Mouse (Mus musculus): ENCODE measurements around the gene C1qa. TPM values are rescaled to one million over a fixed set of nuclear protein-coding genes. Genes with fewer than 3 reads are reported as not detected.
A peak's percentile ranks its signal among the peaks of the same experiment; 100 is the strongest.

C1qa gene
- total and polyA plus RNA-seq, 3 experiments = 0.12 TPM; not detected in 2

DNA sequence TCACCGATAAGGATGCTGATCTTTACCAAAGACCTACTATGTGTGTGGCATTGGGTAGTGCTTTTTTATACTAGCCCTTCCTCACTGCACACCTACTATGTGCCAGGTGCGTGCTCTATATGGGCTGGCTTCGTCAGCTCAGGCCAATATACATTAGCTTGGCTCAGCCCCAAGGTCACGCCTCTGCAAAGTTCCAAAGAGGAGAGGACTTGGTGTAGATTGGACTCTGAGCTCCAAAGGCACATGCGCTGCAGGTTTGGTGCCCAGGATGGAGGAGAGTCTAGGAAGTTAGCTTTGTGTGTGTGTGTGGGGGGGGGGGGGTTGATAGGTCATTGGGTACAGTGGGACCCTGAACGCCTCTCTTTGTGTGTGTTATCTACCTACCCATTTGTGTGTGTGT lies 30.2 kb downstream of the C1qa start:
- no peak overlapping the region for H3K4me3 ChIP-seq (ENCODE audit: control insufficient read depth in 1 of 2, insufficient read depth in 1 of 2, low read depth in 2 of 2, low read length in 2 of 2)
- no peak for DNase-seq (ENCODE audit: low read depth, low spot score)
- H3K9ac ChIP-seq (ENCODE audit: control insufficient read depth, low read depth, low read length, poor library complexity, severe bottlenecking) = no peak overlapping the region
- H3K27ac ChIP-seq (ENCODE audit: control insufficient read depth, low read depth, low read length) = no peak overlapping the region
- no peaks in the 10 kb centered on the region for H3K79me2 ChIP-seq (ENCODE audit: control insufficient read depth, insufficient read depth, low read length, poor library complexity)
- 0 out of 2 replicates have a peak, but pooled peaks have one; percentile 18 for TF ChIP-seq ZKSCAN1 (IDR thresholded peaks at IDR 0.05; ENCODE audit: low read depth, low read length)
- TF ChIP-seq BHLHE40 (IDR thresholded peaks at IDR 0.05; ENCODE audit: borderline replicate concordance, low read depth, low read length) = no peak
- H3K36me3 ChIP-seq (ENCODE audit: control insufficient read depth in 1 of 2, insufficient read depth in 2 of 2, low read length in 2 of 2) = no peaks in the 10 kb centered on the region
- H3K4me1 ChIP-seq (ENCODE audit: control insufficient read depth in 1 of 2, insufficient read depth in 2 of 2, low read length in 2 of 2) = no peaks in the 10 kb centered on the region
- no peaks in the 10 kb centered on the region; a peak in 1 of 4 replicates for H3K27me3 ChIP-seq (ENCODE audit: control insufficient read depth in 1 of 2, insufficient read depth in 2 of 2, low read length in 2 of 2)
- no peaks in the 10 kb centered on the region for H3K9me3 ChIP-seq (replicated peaks; ENCODE audit: insufficient read depth, low read length)

DNA sequence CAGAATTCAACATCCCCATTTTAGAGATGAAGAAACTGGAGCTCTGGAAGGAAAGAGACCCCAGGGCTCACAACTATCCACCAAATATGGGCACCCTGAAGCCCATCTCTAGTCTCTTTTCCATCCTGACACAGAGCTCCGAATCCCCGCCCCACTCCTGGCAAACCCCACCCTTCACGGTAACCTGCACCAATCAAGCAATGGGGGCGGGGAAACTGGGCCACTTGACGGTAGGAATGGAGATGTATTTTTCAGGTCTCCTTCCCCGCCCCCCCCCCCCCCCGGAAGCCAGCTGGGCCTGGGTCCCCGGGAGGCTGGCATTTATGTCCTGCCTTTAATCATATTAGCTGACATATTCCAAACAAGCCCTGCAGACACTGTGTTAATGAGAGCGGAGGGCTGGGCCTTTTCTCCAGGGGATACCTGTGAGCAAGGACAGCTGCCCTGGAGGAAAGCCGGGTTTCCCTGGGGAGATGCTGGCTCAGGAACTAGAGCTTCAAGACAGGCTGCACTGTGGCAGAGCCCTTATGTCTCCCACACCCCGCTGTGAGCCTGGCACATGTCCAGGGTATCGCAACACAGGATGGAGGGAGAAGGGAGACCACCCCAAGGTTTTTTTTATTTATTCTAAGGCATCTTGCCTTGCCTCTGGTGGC lies 30.8 kb downstream of the C1qa start:
- Histone ChIP-seq H3K36me3 (ENCODE audit: control insufficient read depth in 1 of 2, insufficient read depth in 2 of 2, low read length in 2 of 2) (no peaks in the 10 kb centered on the region), H3K27ac (ENCODE audit: control insufficient read depth, low read depth, low read length) (no peak overlapping the region), H3K9ac (ENCODE audit: control insufficient read depth, low read depth, low read length, poor library complexity, severe bottlenecking) (no peak overlapping the region), H3K4me1 (ENCODE audit: control insufficient read depth in 1 of 2, insufficient read depth in 2 of 2, low read length in 2 of 2) (no peaks in the 10 kb centered on the region), H3K27me3 (ENCODE audit: control insufficient read depth in 1 of 2, insufficient read depth in 2 of 2, low read length in 2 of 2) (no peaks in the 10 kb centered on the region), H3K79me2 (ENCODE audit: control insufficient read depth, insufficient read depth, low read length, poor library complexity) (no peaks in the 10 kb centered on the region), H3K4me3 (ENCODE audit: control insufficient read depth in 1 of 2, insufficient read depth in 1 of 2, low read depth in 2 of 2, low read length in 2 of 2) (no peak overlapping the region), H3K9me3 (replicated peaks; ENCODE audit: insufficient read depth, low read length) (no peaks in the 10 kb centered on the region)
- TF ChIP-seq GABPA (IDR thresholded peaks at IDR 0.05; ENCODE audit: low read depth, low read length) (no peak), MYC (IDR thresholded peaks at IDR 0.05; ENCODE audit: low read depth, low read length) (no peak)
- DNase-seq (ENCODE audit: low read depth, low spot score) = no peak

DNA sequence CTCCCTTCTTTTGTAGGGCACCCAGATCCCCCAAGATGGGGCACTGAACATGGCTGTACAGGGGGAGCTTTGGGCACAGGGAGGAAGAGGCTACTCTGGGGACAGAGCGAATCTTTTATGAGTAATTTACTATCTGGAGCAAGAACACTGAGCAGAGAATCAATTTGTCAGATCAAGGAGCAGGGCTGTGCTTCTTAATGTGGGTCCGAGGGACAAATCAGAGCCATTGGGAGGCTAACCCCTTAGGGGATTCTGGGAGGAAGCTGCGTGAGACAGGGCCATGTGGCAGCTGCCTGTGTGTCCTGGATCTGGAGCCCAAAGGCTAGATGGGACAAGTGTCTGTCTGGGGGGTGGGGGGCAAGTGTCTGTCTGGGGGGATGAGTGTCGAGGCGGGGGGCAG lies 33.1 kb downstream of the C1qa start:
- Histone ChIP-seq H3K4me3 (ENCODE audit: control insufficient read depth in 1 of 2, insufficient read depth in 1 of 2, low read depth in 2 of 2, low read length in 2 of 2) (no peak overlapping the region), H3K79me2 (ENCODE audit: control insufficient read depth, insufficient read depth, low read length, poor library complexity) (no peaks in the 10 kb centered on the region), H3K27me3 (ENCODE audit: control insufficient read depth in 1 of 2, insufficient read depth in 2 of 2, low read length in 2 of 2) (no peaks in the 10 kb centered on the region), H3K36me3 (ENCODE audit: control insufficient read depth in 1 of 2, insufficient read depth in 2 of 2, low read length in 2 of 2) (no peaks in the 10 kb centered on the region), H3K4me1 (ENCODE audit: control insufficient read depth in 1 of 2, insufficient read depth in 2 of 2, low read length in 2 of 2) (no peaks in the 10 kb centered on the region), H3K9ac (ENCODE audit: control insufficient read depth, low read depth, low read length, poor library complexity, severe bottlenecking) (no peak overlapping the region), H3K27ac (ENCODE audit: control insufficient read depth, low read depth, low read length) (no peak overlapping the region), H3K9me3 (replicated peaks; ENCODE audit: insufficient read depth, low read length) (no peaks in the 10 kb centered on the region)
- no peak for DNase-seq (ENCODE audit: low read depth, low spot score)
- TF ChIP-seq TCF12 (IDR thresholded peaks at IDR 0.05; ENCODE audit: low read depth, low read length) = no peak
- TF ChIP-seq MYC (IDR thresholded peaks at IDR 0.05; ENCODE audit: low read depth, low read length) = no peak
- no peak for TF ChIP-seq MAFK (IDR thresholded peaks at IDR 0.05; ENCODE audit: borderline replicate concordance, low read depth, low read length)
- no peak for TF ChIP-seq POLR2AphosphoS2 (IDR thresholded peaks at IDR 0.05; ENCODE audit: low read length)
- no peak for TF ChIP-seq MAZ (IDR thresholded peaks at IDR 0.05; ENCODE audit: low read depth, low read length)
- TF ChIP-seq POLR2A (IDR thresholded peaks at IDR 0.05; ENCODE audit: control insufficient read depth in 1 of 2, insufficient read depth in 1 of 2, low read depth in 1 of 2, low read length in 2 of 2, poor library complexity in 1 of 2) = no peak
- TF ChIP-seq POLR2AphosphoS5 (IDR thresholded peaks at IDR 0.05; ENCODE audit: borderline replicate concordance, low read depth, low read length) = no peak
- no peak for TF ChIP-seq SMC3 (IDR thresholded peaks at IDR 0.05; ENCODE audit: low read depth, low read length)
- TF ChIP-seq MAX (IDR thresholded peaks at IDR 0.05; ENCODE audit: low read length) = no peak
- no peak for TF ChIP-seq JUND (IDR thresholded peaks at IDR 0.05; ENCODE audit: low read depth, low read length)
- no peak for TF ChIP-seq KAT2A (conservative IDR thresholded peaks at IDR 0.05; ENCODE audit: low read depth, low read length)

All from MEL (cell line).